Mouse (Mus musculus) stomach, embryonic 16.5 days (tissue): ENCODE results near the gene Irgc1. TPM values are rescaled to one million over a fixed set of nuclear protein-coding genes. Genes with fewer than 3 reads are reported as not detected.

Experiments used
- ATAC-seq: fragments of 200-750 bp; cut with Nextera tagmentation; 2 replicates; pipeline ENCODE4 v1.8.0; 2017; ENCODE audit warnings: moderate number of reproducible peaks, moderate TSS enrichment; ENCODE audit not compliant: insufficient read depth, low FRiP score
- H3K27ac ChIP-seq: fragments of 300-500 bp; sonication (generic); 2 replicates; pipeline ENCODE4 v1.5.1; 2014; ENCODE audit warnings: low read length
- H3K27me3 ChIP-seq: fragments of 300-500 bp; sonication (generic); 2 replicates; pipeline ENCODE4 v1.6.1; 2014; ENCODE audit warnings: low read length, control low read depth, mixed read lengths; ENCODE audit not compliant: control insufficient read depth, insufficient read depth
- H3K36me3 ChIP-seq: fragments of 300-500 bp; sonication (generic); 2 replicates; pipeline ENCODE4 v1.6.1; 2014; ENCODE audit warnings: low read length; ENCODE audit not compliant: control insufficient read depth, insufficient read depth
- H3K4me1 ChIP-seq: fragments of 300-500 bp; sonication (generic); 2 replicates; pipeline ENCODE4 v1.6.1; 2014; ENCODE audit warnings: low read length, control low read depth, mixed read lengths; ENCODE audit not compliant: control insufficient read depth, insufficient read depth
- H3K4me2 ChIP-seq: fragments of 300-500 bp; sonication (generic); 2 replicates; pipeline ENCODE4 v1.6.1; 2014; ENCODE audit warnings: low read depth, low read length, mixed read lengths
- H3K4me3 ChIP-seq: fragments of 300-500 bp; sonication (generic); replicated peaks from 2 replicates; pipeline ENCODE4 v1.5.1; 2014; ENCODE audit warnings: mild to moderate bottlenecking, low read length
- H3K9ac ChIP-seq: fragments of 300-500 bp; sonication (generic); 2 replicates; pipeline ENCODE4 v1.6.1; 2014; ENCODE audit warnings: low read length
- H3K9me3 ChIP-seq: fragments of 300-500 bp; sonication (generic); replicated peaks from 2 replicates; pipeline ENCODE4 v1.6.1; 2016; ENCODE audit warnings: low read length, control low read depth; ENCODE audit not compliant: control insufficient read depth
- WGBS: fragments of 180-500 bp; shearing (Covaris S2); extraction: QIAGEN DNeasy Blood & Tissue Kit; methylation state at CpG from one replicate; pipeline ENCODE4 v1.1.7; 2014; 5-methylcytosine and 5-hydroxymethylcytosine counted together
- polyA plus RNA-seq: library from polyadenylated mRNA; unstranded; fragments of >200 nt; fragmentation: Nextera tagmentation; extraction: Ambion mirVana; gene quantifications from 2 replicates; pipeline ENCODE4 v1.2.1, GENCODE M21; 2015

The Irgc1 gene
- polyA plus RNA-seq, 1 experiment from 2014 or later, result 0.26 TPM

GRCm38 (mm10) chr7:24422251-24422650 is 29.8 kb downstream of the Irgc1 start:
- H3K27me3 ChIP-seq, result no peaks in the 10 kb centered on the region
- no peak overlapping the region for H3K4me3 ChIP-seq
- 79% methylated on average over 8 of the region's 8 CpGs for WGBS
- no peaks in the 10 kb centered on the region for H3K9me3 ChIP-seq
- no peak overlapping the region for H3K27ac ChIP-seq
- no peaks in the 10 kb centered on the region; the same call in 1 of the 2 replicates for H3K36me3 ChIP-seq
- no peak for ATAC-seq
- H3K9ac ChIP-seq, result no peak overlapping the region
- no peaks in the 10 kb centered on the region for H3K4me1 ChIP-seq
- H3K4me2 ChIP-seq, result no peak overlapping the region

GRCm38 (mm10) chr7:24421648-24422047 is 30.4 kb downstream of the Irgc1 start:
- H3K27ac ChIP-seq, result no peak overlapping the region
- H3K4me1 ChIP-seq, result no peaks in the 10 kb centered on the region
- no peaks in the 10 kb centered on the region; the same call in 1 of the 2 replicates for H3K36me3 ChIP-seq
- H3K4me3 ChIP-seq, result no peak overlapping the region
- no peaks in the 10 kb centered on the region for H3K9me3 ChIP-seq
- H3K27me3 ChIP-seq, result no peaks in the 10 kb centered on the region
- no peak overlapping the region for H3K4me2 ChIP-seq
- 75% methylated on average over 7 of the region's 7 CpGs for WGBS
- no peak for ATAC-seq
- H3K9ac ChIP-seq, result no peak overlapping the region

GRCm38 (mm10) chr7:24419579-24419978 is 32.5 kb downstream of the Irgc1 start:
- no peaks in the 10 kb centered on the region for H3K27me3 ChIP-seq
- no peak overlapping the region for H3K4me2 ChIP-seq
- H3K4me1 ChIP-seq, result no peaks in the 10 kb centered on the region
- H3K9me3 ChIP-seq, result no peaks in the 10 kb centered on the region
- no peak overlapping the region for H3K4me3 ChIP-seq
- no peak overlapping the region for H3K9ac ChIP-seq
- no peaks in the 10 kb centered on the region; the same call in 1 of the 2 replicates for H3K36me3 ChIP-seq
- ATAC-seq, result no peak
- H3K27ac ChIP-seq, result no peak overlapping the region
- 89% methylated on average over 8 of the region's 8 CpGs for WGBS

GRCm38 (mm10) chr7:24415261-24415660 is 36.8 kb downstream of the Irgc1 start:
- Histone ChIP-seq H3K27me3 (no peaks in the 10 kb centered on the region), H3K4me2 (no peak overlapping the region), H3K27ac (no peak overlapping the region), H3K36me3 (no peaks in the 10 kb centered on the region), H3K9ac (no peak overlapping the region; the same call in 1 of the 2 replicates), H3K4me1 (no peaks in the 10 kb centered on the region), H3K4me3 (no peak overlapping the region), H3K9me3 (no peaks in the 10 kb centered on the region)
- ATAC-seq, result no peak
- 82% methylated on average over 7 of the region's 7 CpGs for WGBS

GRCm38 (mm10) chr7:24413630-24414029 is 38.5 kb downstream of the Irgc1 start:
- H3K4me1 ChIP-seq, result no peaks in the 10 kb centered on the region
- ATAC-seq, result no peak
- H3K4me3 ChIP-seq, result no peak overlapping the region
- no peaks in the 10 kb centered on the region for H3K27me3 ChIP-seq
- H3K4me2 ChIP-seq, result no peak overlapping the region
- H3K36me3 ChIP-seq, result no peaks in the 10 kb centered on the region
- H3K9me3 ChIP-seq, result no peaks in the 10 kb centered on the region
- H3K27ac ChIP-seq, result no peak overlapping the region
- WGBS, result 90% methylated on average over 3 of the region's 3 CpGs
- no peak overlapping the region for H3K9ac ChIP-seq

GRCm38 (mm10) chr7:24410831-24411230 is 41.3 kb downstream of the Irgc1 start:
- no peak for ATAC-seq
- H3K9ac ChIP-seq, result no peak overlapping the region
- no peaks in the 10 kb centered on the region for H3K9me3 ChIP-seq
- H3K27me3 ChIP-seq, result no peaks in the 10 kb centered on the region
- 68% methylated on average over 3 of the region's 3 CpGs for WGBS
- H3K4me1 ChIP-seq, result 0 out of 2 replicates have a peak, but pooled peaks cover 3% of the 10 kb centered on the region
- no peak overlapping the region for H3K27ac ChIP-seq
- no peaks in the 10 kb centered on the region for H3K36me3 ChIP-seq
- H3K4me3 ChIP-seq, result no peak overlapping the region
- H3K4me2 ChIP-seq, result no peak overlapping the region

- H3K9ac ChIP-seq, result no peak overlapping the region
- no peak overlapping the region for H3K4me2 ChIP-seq
- H3K27ac ChIP-seq, result no peak overlapping the region
- H3K27me3 ChIP-seq, result no peaks in the 10 kb centered on the region
- no peak for ATAC-seq
- H3K4me1 ChIP-seq, result 0 out of 2 replicates have a peak, but pooled peaks cover 3% of the 10 kb centered on the region
- 86% methylated on average over 6 of the region's 6 CpGs for WGBS
- H3K36me3 ChIP-seq, result no peaks in the 10 kb centered on the region
- H3K9me3 ChIP-seq, result no peaks in the 10 kb centered on the region
- H3K4me3 ChIP-seq, result no peak overlapping the region
Measured at GRCm38 (mm10) chr7:24410123-24410522, 42.0 kb downstream of the Irgc1 start.

GRCm38 (mm10) chr7:24408186-24408585 is 43.9 kb downstream of the Irgc1 start:
- H3K4me2 ChIP-seq, result no peak overlapping the region

GRCm38 (mm10) chr7:24406528-24407344 is 45.4 kb downstream of the Irgc1 start:
- WGBS, result 41% methylated on average over 5 of the region's 5 CpGs
- H3K9ac ChIP-seq, result peak overlapping the region; percentile 2; the same call in 1 of the 2 replicates

More at GRCm38 (mm10) chr7:24408186-24408585, 43.9 kb downstream of the Irgc1 start:
- H3K4me1 ChIP-seq, result 0 out of 2 replicates have a peak, but pooled peaks cover 3% of the 10 kb centered on the region
- H3K36me3 ChIP-seq, result peaks cover 3% of the 10 kb centered on the region; the same call in 1 of the 2 replicates
- no peak overlapping the region for H3K27ac ChIP-seq
- 75% methylated on average over 9 of the region's 9 CpGs for WGBS
- no peaks in the 10 kb centered on the region for H3K9me3 ChIP-seq
- no peak overlapping the region for H3K9ac ChIP-seq
- no peaks in the 10 kb centered on the region for H3K27me3 ChIP-seq
- H3K4me3 ChIP-seq, result no peak overlapping the region
- no peak for ATAC-seq

More at GRCm38 (mm10) chr7:24406528-24407344, 45.4 kb downstream of the Irgc1 start:
- H3K27me3 ChIP-seq, result no peaks in the 10 kb centered on the region
- H3K36me3 ChIP-seq, result peaks cover 10% of the 10 kb centered on the region; the same call in 1 of the 2 replicates
- H3K4me2 ChIP-seq, result no peak overlapping the region
- no peak overlapping the region for H3K4me3 ChIP-seq
- no peak overlapping the region for H3K27ac ChIP-seq
- H3K4me1 ChIP-seq, result 0 out of 2 replicates have a peak, but pooled peaks cover 3% of the 10 kb centered on the region
- peak; percentile 54 for ATAC-seq
- H3K9me3 ChIP-seq, result peaks cover 4% of the 10 kb centered on the region; the same call in 1 of the 2 replicates
